Mouse (Mus musculus): ENCODE measurements at regions not wholly inside any gene's neighbourhood (a gene's known extent, or its start where the extent isn't known, plus 50 kb on each side); places are given as distances from the start of the nearest gene placed in this dataset.

DNA sequence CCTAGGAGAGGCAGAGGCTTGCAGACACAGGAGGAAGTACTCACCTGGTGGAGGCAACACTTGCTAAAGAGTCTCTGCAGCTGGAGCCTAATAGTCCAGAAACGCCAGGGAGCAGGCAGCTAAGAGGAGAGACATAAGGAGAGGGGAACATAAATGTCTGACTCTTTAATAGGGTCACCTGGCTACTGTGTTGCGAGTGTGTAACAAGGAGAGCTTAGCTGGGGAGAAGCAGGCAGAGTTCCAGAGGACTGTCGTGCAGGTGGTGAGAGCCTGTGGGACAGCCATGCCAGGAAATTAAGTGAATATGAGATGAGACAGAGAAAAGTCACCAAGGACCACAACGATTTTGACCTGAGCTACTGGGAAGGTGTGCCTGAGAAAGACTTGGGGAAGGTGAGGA, 128.2 kb upstream of the Kctd3 start:
- no peak for TF ChIP-seq CTCF (IDR thresholded peaks at IDR 0.05; ENCODE audit: borderline replicate concordance, insufficient read depth, low read length)
- no peak for TF ChIP-seq POLR2A (IDR thresholded peaks at IDR 0.05; ENCODE audit: low read depth, low read length)
